Mouse (Mus musculus): ENCODE results near the gene Clic6.

DNA sequence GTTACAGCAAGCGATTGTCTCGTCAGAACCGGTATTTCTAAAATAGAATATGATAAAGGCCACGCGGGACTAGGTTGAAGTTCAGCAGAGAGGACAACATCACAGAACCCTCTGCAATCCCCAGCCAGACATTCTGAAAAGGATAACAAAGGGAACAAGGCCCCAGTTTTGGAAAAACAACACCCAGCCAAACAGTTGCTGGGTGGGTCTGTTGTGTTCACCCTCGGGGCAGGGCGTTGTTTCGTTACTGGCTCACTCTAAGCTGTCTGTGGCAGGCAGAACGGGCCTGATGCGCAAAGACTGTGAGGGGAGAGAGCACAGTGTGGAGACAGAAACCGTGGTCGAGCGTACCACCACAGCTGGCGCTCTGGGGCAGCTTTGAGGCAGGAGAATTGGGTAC is 17.1 kb upstream of the Clic6 start:
- no peak for TF ChIP-seq POLR2A (IDR thresholded peaks at IDR 0.05; ENCODE audit: low read depth, low read length)
- TF ChIP-seq CTCF (IDR thresholded peaks at IDR 0.05; ENCODE audit: extremely low read depth, insufficient read depth, insufficient read length, insufficient replicate concordance) = no peak
